Mouse (Mus musculus): ENCODE data around the gene Pold2. TPM values are rescaled to one million over a fixed set of nuclear protein-coding genes. Genes with fewer than 3 reads are reported as not detected.

Pold2 gene
- polyA plus RNA-seq, 1 experiment from 2014 or later: 115 TPM

DNA sequence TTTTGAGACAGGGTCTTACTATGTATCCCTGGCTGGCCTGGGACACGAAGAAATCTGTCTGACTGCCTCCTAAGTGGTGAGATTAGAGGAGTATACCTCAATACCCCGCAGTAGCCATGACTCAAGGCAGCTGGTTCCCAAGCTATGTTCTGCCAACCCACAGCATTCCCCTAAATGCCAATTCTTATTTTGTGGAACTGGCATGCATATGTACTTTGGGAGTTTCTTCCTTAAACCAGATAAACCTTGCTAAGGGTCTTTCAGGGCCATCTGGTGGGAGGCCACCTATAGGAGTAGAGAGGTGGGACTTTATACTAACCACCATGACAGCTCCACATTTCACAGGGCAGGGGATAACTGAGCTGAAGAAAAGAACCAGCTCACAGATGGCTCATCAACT lies 25.8 kb upstream of the Pold2 start:
- no peak overlapping the region for H3K4me2 ChIP-seq (ENCODE audit: low read depth, low read length)
- no peaks in the 10 kb centered on the region for H3K9me3 ChIP-seq (replicated peaks; ENCODE audit: control insufficient read depth, low read length)
- no peak overlapping the region for H3K27ac ChIP-seq (ENCODE audit: low read length)
- H3K4me1 ChIP-seq (ENCODE audit: control insufficient read depth, insufficient read depth, low read length): peaks cover 11% of the 10 kb centered on the region
- H3K27me3 ChIP-seq (ENCODE audit: control insufficient read depth, insufficient read depth, low read length): 0 out of 2 replicates have a peak, but pooled peaks cover 2% of the 10 kb centered on the region
- no peak overlapping the region for H3K4me3 ChIP-seq (ENCODE audit: low read length)
- WGBS: 83% methylated on average over 2 of the region's 2 CpGs
- no peak overlapping the region for H3K9ac ChIP-seq (ENCODE audit: low read length)
- no peaks in the 10 kb centered on the region for H3K36me3 ChIP-seq (ENCODE audit: control insufficient read depth, insufficient read depth)
- ATAC-seq (replicated peaks; ENCODE audit: extremely low read depth, insufficient read depth, low FRiP score): no peak

DNA sequence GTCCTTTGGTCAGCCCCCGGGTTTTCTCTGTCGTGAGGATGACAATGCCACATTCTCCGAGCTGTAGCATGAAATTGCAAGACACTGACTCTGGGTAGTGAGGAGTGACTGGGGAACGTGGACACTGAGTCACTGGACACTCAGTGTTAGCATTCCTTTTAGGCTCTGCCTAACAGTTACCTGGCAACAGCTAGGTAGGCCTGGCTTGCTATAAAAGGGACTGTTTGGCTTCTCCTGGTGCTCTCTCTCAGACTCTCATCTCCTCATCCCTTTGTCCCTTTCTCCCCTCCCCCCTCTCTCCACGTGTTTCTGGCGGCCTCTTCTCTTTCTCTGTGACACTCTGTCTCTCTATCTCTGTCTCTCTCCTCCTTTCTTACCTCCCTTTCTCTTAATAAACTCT lies 24.3 kb upstream of the Pold2 start:
- 23% methylated on average over 6 of the region's 6 CpGs for WGBS
- peaks cover 23% of the 10 kb centered on the region for H3K4me1 ChIP-seq (ENCODE audit: control insufficient read depth, insufficient read depth, low read length)
- ATAC-seq (replicated peaks; ENCODE audit: extremely low read depth, insufficient read depth, low FRiP score): no peak
- 0 out of 2 replicates have a peak, but pooled peaks cover 2% of the 10 kb centered on the region for H3K27me3 ChIP-seq (ENCODE audit: control insufficient read depth, insufficient read depth, low read length)
- peak overlapping the region; percentile 70 for H3K4me2 ChIP-seq (ENCODE audit: low read depth, low read length)
- H3K36me3 ChIP-seq (ENCODE audit: control insufficient read depth, insufficient read depth): no peaks in the 10 kb centered on the region
- peak overlapping the region; percentile 46; the same call in 1 of the 2 replicates for H3K4me3 ChIP-seq (ENCODE audit: low read length)
- no peaks in the 10 kb centered on the region for H3K9me3 ChIP-seq (replicated peaks; ENCODE audit: control insufficient read depth, low read length)
- peak overlapping the region; percentile 59; the same call in 1 of the 2 replicates for H3K9ac ChIP-seq (ENCODE audit: low read length)
- no peak overlapping the region for H3K27ac ChIP-seq (ENCODE audit: low read length)

DNA sequence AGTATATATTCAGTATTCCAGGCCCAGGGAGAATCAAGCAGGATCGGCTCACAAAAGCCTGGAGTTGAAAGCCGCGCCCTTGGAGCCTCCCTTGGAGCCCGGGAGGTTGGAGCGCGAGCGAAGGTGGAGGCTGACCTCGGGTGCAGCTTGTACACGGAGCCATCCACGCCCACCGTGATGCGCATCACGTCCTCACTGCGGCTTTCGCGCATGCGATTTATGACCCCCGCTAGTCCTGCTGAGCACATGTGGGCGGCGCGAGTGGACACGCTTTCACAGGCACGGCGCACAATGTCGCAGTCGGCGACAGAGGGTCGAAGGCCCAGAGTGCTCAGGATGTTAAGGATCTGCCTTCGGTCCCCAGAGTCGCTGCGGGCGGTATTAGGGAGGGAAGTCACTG lies 23.9 kb upstream of the Pold2 start:
- H3K4me1 ChIP-seq (ENCODE audit: control insufficient read depth, insufficient read depth, low read length): peaks cover 27% of the 10 kb centered on the region
- H3K27ac ChIP-seq (ENCODE audit: low read length): peak overlapping the region; percentile 2; the same call in 1 of the 2 replicates
- H3K9ac ChIP-seq (ENCODE audit: low read length): peak overlapping the region; percentile 59
- H3K27me3 ChIP-seq (ENCODE audit: control insufficient read depth, insufficient read depth, low read length): 0 out of 2 replicates have a peak, but pooled peaks cover 2% of the 10 kb centered on the region
- H3K4me3 ChIP-seq (ENCODE audit: low read length): peak overlapping the region; percentile 46
- H3K9me3 ChIP-seq (replicated peaks; ENCODE audit: control insufficient read depth, low read length): no peaks in the 10 kb centered on the region
- H3K4me2 ChIP-seq (ENCODE audit: low read depth, low read length): peak overlapping the region; percentile 70
- 0 out of 2 replicates have a peak, but pooled peaks have one; percentile 39 for ATAC-seq (replicated peaks; ENCODE audit: extremely low read depth, insufficient read depth, low FRiP score)
- no peaks in the 10 kb centered on the region for H3K36me3 ChIP-seq (ENCODE audit: control insufficient read depth, insufficient read depth)
- 5% methylated on average over 32 of the region's 32 CpGs for WGBS

DNA sequence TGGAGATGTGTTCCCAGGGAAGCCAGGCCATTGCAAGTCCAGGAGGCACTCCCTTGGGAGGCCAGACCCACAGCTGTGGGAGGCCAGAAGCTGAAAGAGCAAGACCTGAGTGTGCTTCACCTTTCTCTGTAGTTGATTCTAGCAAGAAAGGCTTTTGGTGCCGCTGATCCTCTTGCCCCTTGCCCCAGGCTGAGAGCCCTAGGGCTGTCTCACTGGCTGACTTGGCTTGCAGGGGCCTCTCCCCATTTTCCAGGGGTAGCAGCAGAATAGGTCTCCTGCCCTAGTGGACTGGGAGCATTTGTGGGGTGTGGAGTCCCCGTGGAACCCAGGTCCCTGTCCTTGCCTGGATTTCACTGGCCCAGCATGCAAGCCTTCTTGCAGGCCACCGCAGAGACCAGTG lies 23.2 kb upstream of the Pold2 start:
- Histone ChIP-seq H3K4me2 (ENCODE audit: low read depth, low read length) (peak overlapping the region; percentile 70), H3K9ac (ENCODE audit: low read length) (peak overlapping the region; percentile 59), H3K27me3 (ENCODE audit: control insufficient read depth, insufficient read depth, low read length) (0 out of 2 replicates have a peak, but pooled peaks cover 2% of the 10 kb centered on the region), H3K36me3 (ENCODE audit: control insufficient read depth, insufficient read depth) (no peaks in the 10 kb centered on the region), H3K4me3 (ENCODE audit: low read length) (peak overlapping the region; percentile 46; the same call in 1 of the 2 replicates), H3K4me1 (ENCODE audit: control insufficient read depth, insufficient read depth, low read length) (peaks cover 27% of the 10 kb centered on the region), H3K27ac (ENCODE audit: low read length) (peak overlapping the region; percentile 2; the same call in 1 of the 2 replicates), H3K9me3 (replicated peaks; ENCODE audit: control insufficient read depth, low read length) (no peaks in the 10 kb centered on the region)
- WGBS: 34% methylated on average over 3 of the region's 3 CpGs
- ATAC-seq (replicated peaks; ENCODE audit: extremely low read depth, insufficient read depth, low FRiP score): no peak

DNA sequence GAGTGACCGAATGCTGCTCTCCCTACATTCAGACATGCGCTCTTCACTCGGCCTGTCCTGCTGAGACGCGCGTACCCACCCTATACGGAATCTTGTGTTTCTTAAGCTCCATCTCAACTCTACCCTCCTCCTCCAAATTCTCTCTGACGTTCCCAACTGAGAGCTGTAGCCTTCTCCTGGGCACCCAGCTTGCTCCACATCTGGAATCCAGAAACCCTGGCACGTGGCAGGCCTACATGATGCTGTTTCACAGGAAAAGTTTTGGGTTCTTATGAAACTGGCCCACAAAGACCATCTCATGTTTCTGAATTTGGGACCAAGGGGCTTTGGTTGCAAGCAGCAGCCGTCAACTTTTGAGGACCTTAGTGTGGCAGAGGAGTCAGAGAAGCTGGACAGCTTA lies 21.2 kb upstream of the Pold2 start:
- Histone ChIP-seq H3K4me3 (ENCODE audit: low read length) (no peak overlapping the region), H3K36me3 (ENCODE audit: control insufficient read depth, insufficient read depth) (no peaks in the 10 kb centered on the region), H3K4me2 (ENCODE audit: low read depth, low read length) (no peak overlapping the region), H3K27me3 (ENCODE audit: control insufficient read depth, insufficient read depth, low read length) (0 out of 2 replicates have a peak, but pooled peaks cover 2% of the 10 kb centered on the region), H3K9ac (ENCODE audit: low read length) (no peak overlapping the region), H3K9me3 (replicated peaks; ENCODE audit: control insufficient read depth, low read length) (no peaks in the 10 kb centered on the region), H3K4me1 (ENCODE audit: control insufficient read depth, insufficient read depth, low read length) (peaks cover 27% of the 10 kb centered on the region), H3K27ac (ENCODE audit: low read length) (peak overlapping the region; percentile 80)
- WGBS: 91% methylated on average over 10 of the region's 10 CpGs
- no peak for ATAC-seq (replicated peaks; ENCODE audit: extremely low read depth, insufficient read depth, low FRiP score)

DNA sequence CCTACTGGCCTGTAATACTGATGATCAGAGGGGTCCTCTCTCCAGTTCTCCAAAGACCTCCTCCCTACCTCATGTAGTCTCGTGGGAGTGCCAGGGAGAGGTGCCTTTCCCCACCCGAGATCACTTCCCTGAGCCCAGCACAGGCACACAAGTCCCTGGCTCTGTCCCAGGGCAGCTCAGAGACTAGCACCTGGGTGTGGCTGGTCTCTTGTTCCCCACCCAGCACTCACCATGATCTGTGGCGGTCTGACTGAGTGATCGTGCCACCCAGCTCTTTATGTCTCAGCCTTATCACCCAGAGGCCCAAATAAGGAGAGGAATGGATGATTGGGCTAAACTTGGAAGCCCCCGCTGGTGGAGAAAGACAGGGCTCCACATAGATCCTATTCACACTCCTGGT lies 20.4 kb upstream of the Pold2 start, which contains the start of gene Myl7:
Gene Myl7, minus strand, starts transcription at position 252 of the 400 bp plus-strand sequence.
- peak within 1 kb of the TSS; percentile 63 for H3K4me2 ChIP-seq (ENCODE audit: low read depth, low read length)
- 33% methylated on average over 5 of the region's 5 CpGs for whole genome bisulfite sequencing
- H3K9ac ChIP-seq (ENCODE audit: low read length): peak within 1 kb of the TSS; percentile 76
- H3K36me3 ChIP-seq (ENCODE audit: control insufficient read depth, insufficient read depth): no peaks in the 10 kb centered on the region
- 0 out of 2 replicates have a peak, but pooled peaks cover 2% of the 10 kb centered on the region for H3K27me3 ChIP-seq (ENCODE audit: control insufficient read depth, insufficient read depth, low read length)
- peak within 1 kb of the TSS; percentile 49 for H3K4me3 ChIP-seq (ENCODE audit: low read length)
- peak; percentile 56 for ATAC-seq (replicated peaks; ENCODE audit: extremely low read depth, insufficient read depth, low FRiP score)
- H3K27ac ChIP-seq (ENCODE audit: low read length): peak within 1 kb of the TSS; percentile 80
- peaks cover 28% of the 10 kb centered on the region for H3K4me1 ChIP-seq (ENCODE audit: control insufficient read depth, insufficient read depth, low read length)
- no peaks in the 10 kb centered on the region for H3K9me3 ChIP-seq (replicated peaks; ENCODE audit: control insufficient read depth, low read length)

DNA sequence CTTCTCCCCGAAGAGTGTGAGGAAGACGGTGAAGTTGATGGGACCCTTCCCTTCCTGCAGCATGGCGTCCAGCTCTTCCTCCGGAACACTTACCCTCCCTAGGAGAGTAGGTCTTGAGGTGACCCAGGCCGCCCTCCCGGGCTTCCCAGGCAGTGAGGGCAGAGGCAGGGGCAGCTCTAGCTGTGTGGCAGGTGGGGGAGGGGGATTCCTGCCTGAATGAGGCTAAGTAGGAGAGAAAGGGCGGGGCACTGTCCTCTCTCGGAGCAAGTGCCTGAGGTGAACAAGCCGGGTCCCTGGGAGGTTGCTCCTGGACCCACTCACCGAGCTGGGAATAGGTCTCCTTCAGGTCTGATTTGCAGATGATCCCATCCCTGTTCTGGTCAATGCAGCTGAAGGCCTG lies 19.7 kb upstream of the Pold2 start:
- H3K36me3 ChIP-seq (ENCODE audit: control insufficient read depth, insufficient read depth): no peaks in the 10 kb centered on the region
- H3K27ac ChIP-seq (ENCODE audit: low read length): peak overlapping the region; percentile 80
- H3K4me3 ChIP-seq (ENCODE audit: low read length): peak overlapping the region; percentile 49
- H3K9me3 ChIP-seq (replicated peaks; ENCODE audit: control insufficient read depth, low read length): no peaks in the 10 kb centered on the region
- no peak for ATAC-seq (replicated peaks; ENCODE audit: extremely low read depth, insufficient read depth, low FRiP score)
- H3K4me2 ChIP-seq (ENCODE audit: low read depth, low read length): peak overlapping the region; percentile 63
- 0 out of 2 replicates have a peak, but pooled peaks cover 2% of the 10 kb centered on the region for H3K27me3 ChIP-seq (ENCODE audit: control insufficient read depth, insufficient read depth, low read length)
- 11% methylated on average over 10 of the region's 10 CpGs for WGBS
- peaks cover 34% of the 10 kb centered on the region for H3K4me1 ChIP-seq (ENCODE audit: control insufficient read depth, insufficient read depth, low read length)
- H3K9ac ChIP-seq (ENCODE audit: low read length): peak overlapping the region; percentile 76

DNA sequence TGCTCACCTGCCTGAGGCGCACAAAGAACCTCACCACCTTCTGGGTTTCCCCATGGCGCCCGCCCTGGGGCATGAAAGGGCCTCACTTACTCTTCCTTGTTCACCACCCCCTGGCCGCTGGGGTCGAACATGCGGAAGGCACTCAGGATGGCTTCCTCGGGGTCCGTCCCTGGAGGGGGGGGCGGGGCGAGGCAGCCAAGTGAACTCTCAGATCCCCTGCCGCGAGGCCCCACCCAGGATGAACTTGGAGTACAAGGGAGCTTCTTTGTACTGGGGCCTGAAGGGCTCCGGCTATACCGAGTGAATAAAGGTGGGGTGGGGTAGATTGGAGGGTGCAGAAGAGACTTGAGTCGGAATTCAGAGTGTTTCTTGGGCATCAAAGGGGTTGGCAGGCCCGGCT lies 19.1 kb upstream of the Pold2 start:
- Histone ChIP-seq H3K4me1 (ENCODE audit: control insufficient read depth, insufficient read depth, low read length) (peaks cover 39% of the 10 kb centered on the region), H3K9me3 (replicated peaks; ENCODE audit: control insufficient read depth, low read length) (no peaks in the 10 kb centered on the region), H3K27ac (ENCODE audit: low read length) (peak overlapping the region; percentile 80), H3K4me2 (ENCODE audit: low read depth, low read length) (peak overlapping the region; percentile 63), H3K36me3 (ENCODE audit: control insufficient read depth, insufficient read depth) (no peaks in the 10 kb centered on the region), H3K27me3 (ENCODE audit: control insufficient read depth, insufficient read depth, low read length) (0 out of 2 replicates have a peak, but pooled peaks cover 2% of the 10 kb centered on the region), H3K4me3 (ENCODE audit: low read length) (peak overlapping the region; percentile 49), H3K9ac (ENCODE audit: low read length) (peak overlapping the region; percentile 76)
- 10% methylated on average over 16 of the region's 16 CpGs for WGBS
- ATAC-seq (replicated peaks; ENCODE audit: extremely low read depth, insufficient read depth, low FRiP score): no peak

DNA sequence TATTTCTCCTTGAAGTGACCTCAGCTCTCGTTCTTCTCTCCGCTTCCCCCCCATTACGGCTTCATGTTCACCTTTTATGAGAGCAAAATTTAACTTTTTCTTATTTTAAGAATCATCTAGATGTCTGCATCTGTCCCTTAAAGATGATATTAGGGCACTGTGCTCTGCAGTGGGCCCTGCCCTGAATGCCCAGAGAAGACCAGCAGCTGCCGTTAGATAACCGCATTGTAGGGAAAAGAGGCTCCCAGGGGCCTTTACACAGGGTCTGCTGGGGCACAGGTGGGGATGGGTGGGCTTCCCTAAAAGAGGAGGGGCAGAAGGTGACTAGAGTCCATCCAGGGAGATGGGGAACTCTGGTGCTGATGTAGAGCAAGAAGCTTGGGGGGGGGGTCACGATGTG lies 15.7 kb upstream of the Pold2 start:
- no peak overlapping the region for H3K4me3 ChIP-seq (ENCODE audit: low read length)
- ATAC-seq (replicated peaks; ENCODE audit: extremely low read depth, insufficient read depth, low FRiP score): no peak
- H3K4me2 ChIP-seq (ENCODE audit: low read depth, low read length): no peak overlapping the region
- no peaks in the 10 kb centered on the region for H3K36me3 ChIP-seq (ENCODE audit: control insufficient read depth, insufficient read depth)
- 48% methylated on average over 6 of the region's 6 CpGs for WGBS
- no peaks in the 10 kb centered on the region for H3K9me3 ChIP-seq (replicated peaks; ENCODE audit: control insufficient read depth, low read length)
- H3K27me3 ChIP-seq (ENCODE audit: control insufficient read depth, insufficient read depth, low read length): no peaks in the 10 kb centered on the region
- peaks cover 60% of the 10 kb centered on the region for H3K4me1 ChIP-seq (ENCODE audit: control insufficient read depth, insufficient read depth, low read length)
- H3K27ac ChIP-seq (ENCODE audit: low read length): peak overlapping the region; percentile 92
- no peak overlapping the region for H3K9ac ChIP-seq (ENCODE audit: low read length)

All from heart, embryonic 16.5 days (tissue).